In genomic region chr7:82056551-82057230, GRCm38 (mm10) we compare ENCODE assay signal across 8 mouse cellular contexts.
DNase-seq lines count a peak whose midpoint lies in the region; ATAC-seq and TF ChIP-seq lines count a peak whose summit lies in the region.

No protein-coding gene starts in this region.

- H3K27ac ChIP-seq in heart, embryonic 10.5 days = peak overlapping the region; percentile 65
- no peak overlapping the region for H3K27ac ChIP-seq in midbrain, postnatal 0 days (ENCODE audit: low read depth, low read length)

- peaks cover 24% of the 10 kb centered on the region for H3K4me1 ChIP-seq in heart, embryonic 10.5 days
- no peaks in the 10 kb centered on the region for H3K4me1 ChIP-seq in midbrain, postnatal 0 days (ENCODE audit: insufficient read depth, low read length)

- no peak overlapping the region for H3K9ac ChIP-seq in midbrain, postnatal 0 days (replicated peaks; ENCODE audit: low read length, poor library complexity, severe bottlenecking)

- peak; percentile 93 for DNase-seq in NIH3T3 (ENCODE audit: low read depth)
- peak; percentile 73 for DNase-seq in embryo, embryonic 10 days (ENCODE audit: low spot score)
- DNase-seq in heart, embryonic 10.5 days (ENCODE audit: low spot score) = peak; percentile 80
- peak; percentile 24 for DNase-seq in kidney, postnatal 10 days
- peak; percentile 33 for DNase-seq in midbrain, postnatal 0 days (ENCODE audit: low spot score)
- DNase-seq in right cerebral cortex, postnatal 25 days = no peak
- no peak for DNase-seq in cerebellum, adult 8-10 months
- no peak for DNase-seq in right cerebral cortex, adult 18-20 months

- no peak for ATAC-seq in midbrain, postnatal 0 days (ENCODE audit: low FRiP score)

- H3K27me3 ChIP-seq in heart, embryonic 10.5 days (ENCODE audit: insufficient read depth, poor library complexity, severe bottlenecking) = peaks cover 8% of the 10 kb centered on the region; the same call in 1 of the 2 replicates
- no peaks in the 10 kb centered on the region for H3K27me3 ChIP-seq in midbrain, postnatal 0 days (ENCODE audit: insufficient read depth, low read length)

- no peaks in the 10 kb centered on the region for H3K9me3 ChIP-seq in heart, embryonic 10.5 days
- no peaks in the 10 kb centered on the region for H3K9me3 ChIP-seq in midbrain, postnatal 0 days (ENCODE audit: low read length)

- no peak for TF ChIP-seq CTCF in midbrain, postnatal 0 days (IDR thresholded peaks at IDR 0.05)

- no peaks in the 10 kb centered on the region for H3K36me3 ChIP-seq in heart, embryonic 10.5 days
- no peaks in the 10 kb centered on the region for H3K36me3 ChIP-seq in midbrain, postnatal 0 days (ENCODE audit: insufficient read depth, low read length)

- H3K4me3 ChIP-seq in heart, embryonic 10.5 days = peak overlapping the region; percentile 42
- H3K4me3 ChIP-seq in midbrain, postnatal 0 days (ENCODE audit: low read depth, low read length) = peak overlapping the region; percentile 13; the same call in 1 of the 2 replicates

- peak overlapping the region; percentile 40 for H3K4me2 ChIP-seq in midbrain, postnatal 0 days (ENCODE audit: low read depth, low read length, poor library complexity, severe bottlenecking)

- 3% methylated on average over 21 of the region's 21 CpGs for WGBS in heart, embryonic 10.5 days
- WGBS in midbrain, postnatal 0 days = 3% methylated on average over 21 of the region's 21 CpGs

Comparison
In these comparisons a context has a peak if more than half of its experiments do, and no peak if none do; other contexts are left out.
1. DNase-seq: peak in NIH3T3 (single experiment), embryo, embryonic 10 days (single experiment), heart, embryonic 10.5 days (single experiment), kidney, postnatal 10 days (single experiment) and midbrain, postnatal 0 days (single experiment); none in right cerebral cortex, postnatal 25 days (single experiment), cerebellum, adult 8-10 months (single experiment) and right cerebral cortex, adult 18-20 months (single experiment).